Mouse (Mus musculus) stomach, embryonic 16.5 days (tissue): ENCODE data around the gene Fnip2. TPM values are rescaled to one million over a fixed set of nuclear protein-coding genes. Genes with fewer than 3 reads are reported as not detected.
A peak's percentile ranks its signal among the peaks of the same experiment; 100 is the strongest.

ENCODE experiments used
- ATAC-seq: fragments of 200-750 bp; cut with Nextera tagmentation; 2 replicates; pipeline ENCODE4 v1.8.0; 2017; ENCODE audit warnings: moderate number of reproducible peaks, moderate TSS enrichment; ENCODE audit not compliant: insufficient read depth, low FRiP score
- H3K27ac ChIP-seq: fragments of 300-500 bp; sonication (generic); 2 replicates; pipeline ENCODE4 v1.5.1; 2014; ENCODE audit warnings: low read length
- H3K27me3 ChIP-seq: fragments of 300-500 bp; sonication (generic); 2 replicates; pipeline ENCODE4 v1.6.1; 2014; ENCODE audit warnings: low read length, control low read depth, mixed read lengths; ENCODE audit not compliant: control insufficient read depth, insufficient read depth
- H3K36me3 ChIP-seq: fragments of 300-500 bp; sonication (generic); 2 replicates; pipeline ENCODE4 v1.6.1; 2014; ENCODE audit warnings: low read length; ENCODE audit not compliant: control insufficient read depth, insufficient read depth
- H3K4me1 ChIP-seq: fragments of 300-500 bp; sonication (generic); 2 replicates; pipeline ENCODE4 v1.6.1; 2014; ENCODE audit warnings: low read length, control low read depth, mixed read lengths; ENCODE audit not compliant: control insufficient read depth, insufficient read depth
- H3K4me2 ChIP-seq: fragments of 300-500 bp; sonication (generic); 2 replicates; pipeline ENCODE4 v1.6.1; 2014; ENCODE audit warnings: low read depth, low read length, mixed read lengths
- H3K4me3 ChIP-seq: fragments of 300-500 bp; sonication (generic); replicated peaks from 2 replicates; pipeline ENCODE4 v1.5.1; 2014; ENCODE audit warnings: mild to moderate bottlenecking, low read length
- H3K9ac ChIP-seq: fragments of 300-500 bp; sonication (generic); 2 replicates; pipeline ENCODE4 v1.6.1; 2014; ENCODE audit warnings: low read length
- H3K9me3 ChIP-seq: fragments of 300-500 bp; sonication (generic); replicated peaks from 2 replicates; pipeline ENCODE4 v1.6.1; 2016; ENCODE audit warnings: low read length, control low read depth; ENCODE audit not compliant: control insufficient read depth
- WGBS: fragments of 180-500 bp; shearing (Covaris S2); extraction: QIAGEN DNeasy Blood & Tissue Kit; methylation state at CpG from one replicate; pipeline ENCODE4 v1.1.7; 2014; 5-methylcytosine and 5-hydroxymethylcytosine counted together
- polyA plus RNA-seq: library from polyadenylated mRNA; unstranded; fragments of >200 nt; fragmentation: Nextera tagmentation; extraction: Ambion mirVana; gene quantifications from 2 replicates; pipeline ENCODE4 v1.2.1, GENCODE M21; 2015

Gene Fnip2
- polyA plus RNA-seq, 1 experiment from 2014 or later: 3.8 TPM

GRCm38 (mm10) chr3:79500279-79500678, 67.3 kb downstream of the Fnip2 start:
- H3K4me2 ChIP-seq: no peak overlapping the region
- H3K27ac ChIP-seq: no peak overlapping the region
- H3K9ac ChIP-seq: no peak overlapping the region
- H3K9me3 ChIP-seq: no peaks in the 10 kb centered on the region
- no peak overlapping the region for H3K4me3 ChIP-seq
- no peak for ATAC-seq
- no peaks in the 10 kb centered on the region for H3K36me3 ChIP-seq
- no peaks in the 10 kb centered on the region for H3K4me1 ChIP-seq
- 83% methylated on average over 10 of the region's 10 CpGs for WGBS
- no peaks in the 10 kb centered on the region for H3K27me3 ChIP-seq

- 85% methylated on average over 6 of the region's 6 CpGs for WGBS
- Histone ChIP-seq H3K27ac (no peak overlapping the region), H3K9me3 (no peaks in the 10 kb centered on the region), H3K4me1 (no peaks in the 10 kb centered on the region), H3K4me3 (no peak overlapping the region), H3K27me3 (no peaks in the 10 kb centered on the region), H3K9ac (no peak overlapping the region), H3K36me3 (0 out of 2 replicates have a peak, but pooled peaks cover 12% of the 10 kb centered on the region), H3K4me2 (no peak overlapping the region)
- ATAC-seq: no peak
These were observed 70.9 kb downstream of the Fnip2 start for GRCm38 (mm10) chr3:79496668-79497067.

- no peak for ATAC-seq
- H3K27me3 ChIP-seq: no peaks in the 10 kb centered on the region
- no peak overlapping the region for H3K27ac ChIP-seq
- H3K4me2 ChIP-seq: no peak overlapping the region
- H3K4me1 ChIP-seq: no peaks in the 10 kb centered on the region
- 0 out of 2 replicates have a peak, but pooled peaks cover 12% of the 10 kb centered on the region for H3K36me3 ChIP-seq
- no peak overlapping the region for H3K4me3 ChIP-seq
- H3K9ac ChIP-seq: no peak overlapping the region
- WGBS: 79% methylated on average over 7 of the region's 7 CpGs
- H3K9me3 ChIP-seq: no peaks in the 10 kb centered on the region
These were observed 72.4 kb downstream of the Fnip2 start for GRCm38 (mm10) chr3:79495151-79495550.

GRCm38 (mm10) chr3:79494028-79494427, 73.6 kb downstream of the Fnip2 start:
- Histone ChIP-seq H3K27ac (no peak overlapping the region), H3K27me3 (no peaks in the 10 kb centered on the region), H3K4me2 (no peak overlapping the region), H3K9me3 (no peaks in the 10 kb centered on the region), H3K36me3 (peaks cover 12% of the 10 kb centered on the region; the same call in 1 of the 2 replicates), H3K4me1 (no peaks in the 10 kb centered on the region), H3K4me3 (no peak overlapping the region), H3K9ac (no peak overlapping the region)
- WGBS: 85% methylated on average over 8 of the region's 8 CpGs
- no peak for ATAC-seq

- no peak overlapping the region for H3K9ac ChIP-seq
- WGBS: 97% methylated on average over 10 of the region's 10 CpGs
- no peak overlapping the region for H3K27ac ChIP-seq
- no peaks in the 10 kb centered on the region for H3K9me3 ChIP-seq
- no peak for ATAC-seq
- H3K27me3 ChIP-seq: no peaks in the 10 kb centered on the region
- H3K4me2 ChIP-seq: no peak overlapping the region
- H3K36me3 ChIP-seq: peaks cover 12% of the 10 kb centered on the region; the same call in 1 of the 2 replicates
- no peak overlapping the region for H3K4me3 ChIP-seq
- H3K4me1 ChIP-seq: no peaks in the 10 kb centered on the region
These were observed 74.5 kb downstream of the Fnip2 start for GRCm38 (mm10) chr3:79493064-79493463.

- no peaks in the 10 kb centered on the region for H3K27me3 ChIP-seq
- H3K9ac ChIP-seq: no peak overlapping the region
- H3K4me1 ChIP-seq: no peaks in the 10 kb centered on the region
- no peak overlapping the region for H3K4me2 ChIP-seq
- WGBS: 68% methylated on average over 3 of the region's 3 CpGs
- no peak overlapping the region for H3K27ac ChIP-seq
- peaks cover 12% of the 10 kb centered on the region; the same call in 1 of the 2 replicates for H3K36me3 ChIP-seq
- no peaks in the 10 kb centered on the region for H3K9me3 ChIP-seq
- no peak overlapping the region for H3K4me3 ChIP-seq
- ATAC-seq: no peak
These were observed 76.0 kb downstream of the Fnip2 start for GRCm38 (mm10) chr3:79491614-79492013.

GRCm38 (mm10) chr3:79490102-79490501, 77.5 kb downstream of the Fnip2 start:
- Histone ChIP-seq H3K4me1 (no peaks in the 10 kb centered on the region), H3K9me3 (no peaks in the 10 kb centered on the region), H3K27ac (peak overlapping the region; percentile 7; the same call in 1 of the 2 replicates), H3K4me2 (no peak overlapping the region), H3K27me3 (no peaks in the 10 kb centered on the region), H3K36me3 (peaks cover 12% of the 10 kb centered on the region; the same call in 1 of the 2 replicates), H3K9ac (no peak overlapping the region), H3K4me3 (no peak overlapping the region)
- WGBS: 75% methylated on average over 5 of the region's 5 CpGs
- ATAC-seq: peak; percentile 72; the same call in 1 of the 2 replicates

- Histone ChIP-seq H3K9me3 (no peaks in the 10 kb centered on the region), H3K4me1 (no peaks in the 10 kb centered on the region), H3K4me3 (no peak overlapping the region), H3K27me3 (no peaks in the 10 kb centered on the region), H3K27ac (no peak overlapping the region), H3K36me3 (peaks cover 15% of the 10 kb centered on the region; the same call in 1 of the 2 replicates), H3K4me2 (no peak overlapping the region), H3K9ac (no peak overlapping the region)
- ATAC-seq: no peak
- 89% methylated on average over 7 of the region's 7 CpGs for WGBS
These were observed 79.6 kb downstream of the Fnip2 start for GRCm38 (mm10) chr3:79488025-79488424.

- Histone ChIP-seq H3K27ac (peak overlapping the region; percentile 57; the same call in 1 of the 2 replicates), H3K9me3 (no peaks in the 10 kb centered on the region), H3K36me3 (peaks cover 7% of the 10 kb centered on the region; the same call in 1 of the 2 replicates), H3K4me2 (no peak overlapping the region), H3K4me3 (no peak overlapping the region), H3K4me1 (no peaks in the 10 kb centered on the region), H3K9ac (no peak overlapping the region), H3K27me3 (no peaks in the 10 kb centered on the region)
- WGBS: 82% methylated on average over 16 of the region's 16 CpGs
- ATAC-seq: 0 out of 2 replicates have a peak, but pooled peaks have one; percentile 17
These were observed 83.1 kb downstream of the Fnip2 start for GRCm38 (mm10) chr3:79484286-79485063.
